In the genomic region with DNA sequence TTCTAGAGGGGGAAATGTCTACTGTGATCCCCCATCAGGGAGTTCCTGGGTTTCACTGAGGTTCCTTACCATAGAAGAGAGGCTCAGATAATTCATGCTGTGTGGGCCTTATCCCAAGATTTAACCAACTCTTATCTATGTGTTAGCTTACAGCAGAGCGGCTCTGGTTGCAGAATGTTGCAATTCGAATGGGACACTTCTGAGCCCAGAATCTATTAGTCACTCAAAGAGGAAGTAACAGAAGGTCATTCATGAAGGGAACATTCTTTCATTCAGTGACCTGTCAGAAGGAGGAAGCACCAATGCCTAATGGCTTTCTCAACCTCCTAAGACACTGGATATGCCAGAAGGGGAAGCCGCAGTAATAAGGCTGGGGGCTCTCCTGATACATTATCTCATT, we compare ENCODE assay signal across 11 mouse cellular contexts.
A peak's percentile ranks its signal among the peaks of the same experiment; 100 is the strongest.
DNase-seq lines count a peak whose midpoint lies in the region; ATAC-seq and TF ChIP-seq lines count a peak whose summit lies in the region.
"Had no signal": no experiment of that assay in that cellular context is flagged by ENCODE, and none has a peak within 500 bp of the region (broad histone marks: within the 10 kb centered on the region; RNA-seq: fewer than 3 reads in every experiment).

No protein-coding gene starts in this region.

- no peak for TF ChIP-seq CTCF in lung, embryonic 14.5 days (IDR thresholded peaks at IDR 0.05; ENCODE audit: low read depth)

- H3K9ac ChIP-seq in lung, embryonic 14.5 days, result no peak overlapping the region
- H3K9ac ChIP-seq: neural tube, embryonic 13.5 days had no signal

- intact Hi-C loops in heart, postnatal 14 days (cut with DNase I), result no loop called here

- no peak overlapping the region for H3K4me3 ChIP-seq in lung, embryonic 14.5 days (ENCODE audit: low read depth, low read length)
- H3K4me3 ChIP-seq: neural tube, embryonic 13.5 days had no signal

- no peaks in the 10 kb centered on the region for H3K4me1 ChIP-seq in lung, embryonic 14.5 days (ENCODE audit: insufficient read depth)

- ATAC-seq in lung, embryonic 14.5 days (ENCODE audit: insufficient read depth), result 0 out of 2 replicates have a peak, but pooled peaks have one; percentile 16
- peak; percentile 93 for ATAC-seq in common myeloid progenitor, adult 5-6 weeks (replicated peaks; ENCODE audit: low read depth, poor library complexity, severe bottlenecking)
- ATAC-seq in frontal cortex, adult (ENCODE audit: low TSS enrichment), result no peak

- WGBS in lung, embryonic 14.5 days, result 41% methylated on average over 3 of the region's 3 CpGs

- no peak overlapping the region for H3K27ac ChIP-seq in lung, embryonic 14.5 days (ENCODE audit: low read depth)
- H3K27ac ChIP-seq: macrophage; neural tube, embryonic 13.5 days had no signal

- H3K9me3 ChIP-seq in lung, embryonic 14.5 days (ENCODE audit: low read depth, low read length), result no peaks in the 10 kb centered on the region
- H3K9me3 ChIP-seq: neural tube, embryonic 13.5 days had no signal

- H3K36me3 ChIP-seq in lung, embryonic 14.5 days (ENCODE audit: insufficient read depth), result no peaks in the 10 kb centered on the region
- H3K36me3 ChIP-seq in splenic B cell, adult 2 months (ENCODE audit: control insufficient read depth, insufficient read depth, low read length, poor library complexity, severe bottlenecking), result no peaks in the 10 kb centered on the region
- H3K36me3 ChIP-seq: neural tube, embryonic 13.5 days had no signal

- H3K4me2 ChIP-seq in lung, embryonic 14.5 days, result no peak overlapping the region
- H3K4me2 ChIP-seq: neural tube, embryonic 13.5 days had no signal

- peak; percentile 43 to 48 for DNase-seq in heart, adult 9 months (ENCODE audit: low spot score in 2 of 2)
- no peak for DNase-seq in heart, postnatal 14 days
- DNase-seq in lung, embryonic 14.5 days, result peak; percentile 45
- DNase-seq in lung, postnatal 4 days, result no peak
- peak; percentile 5 for DNase-seq in splenic B cell, adult 2 months (ENCODE audit: low read depth, low spot score)
- DNase-seq in frontal cortex, postnatal 25 days (ENCODE audit: low spot score in 2 of 2), result no peak
- DNase-seq: gastrocnemius, postnatal 36 days had no signal

- no peaks in the 10 kb centered on the region for H3K27me3 ChIP-seq in lung, embryonic 14.5 days (ENCODE audit: insufficient read depth, low read length)
- H3K27me3 ChIP-seq in splenic B cell, adult 2 months (ENCODE audit: control insufficient read depth, insufficient read depth, low read length, poor library complexity, severe bottlenecking), result no peaks in the 10 kb centered on the region
- H3K27me3 ChIP-seq: neural tube, embryonic 13.5 days had no signal

Comparison
In these comparisons a context has a peak if more than half of its experiments do, and no peak if none do; other contexts are left out.
1. DNase-seq: peak in heart, adult 9 months (2 of 2), lung, embryonic 14.5 days (single experiment) and splenic B cell, adult 2 months (single experiment); none in heart, postnatal 14 days (0 of 2), lung, postnatal 4 days (0 of 2) and frontal cortex, postnatal 25 days (0 of 2).